ENCODE assay signal across 16 mouse cellular contexts in the genomic region with DNA sequence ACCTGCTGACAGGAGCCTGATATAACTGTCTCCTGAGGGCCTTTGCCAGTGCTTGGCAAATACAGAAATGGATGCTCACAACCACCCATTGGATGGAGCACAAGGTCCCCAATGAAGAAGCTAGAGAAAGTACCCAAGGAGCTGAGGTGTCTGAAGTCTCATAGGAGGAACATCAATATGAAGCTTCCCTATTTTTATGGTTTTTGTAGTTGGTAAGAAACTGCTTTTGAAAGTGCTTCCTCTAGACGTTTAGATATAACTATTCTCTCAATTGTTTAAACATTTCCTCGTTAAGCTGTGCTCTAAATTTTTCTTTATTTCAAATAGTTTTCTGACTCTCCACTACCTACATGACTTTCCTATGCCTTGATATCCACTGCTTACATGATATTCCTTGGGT.
"Had no signal": no experiment of that assay in that cellular context is flagged by ENCODE, and none has a peak within 500 bp of the region (broad histone marks: within the 10 kb centered on the region; RNA-seq: fewer than 3 reads in every experiment).

No protein-coding gene starts in this region.

- H3K36me3 ChIP-seq: liver, embryonic 13.5 days; liver, embryonic 15.5 days; midbrain, embryonic 13.5 days; midbrain, embryonic 15.5 days; neural tube, embryonic 12.5 days; stomach, embryonic 15.5 days had no signal

- DNase-seq: liver, embryonic 13.5 days; liver, postnatal 0 days; lung, embryonic 14.5 days; lung, postnatal 10 days; lung, postnatal 4 days; right cerebral cortex, postnatal 14 days; thymus, adult 18-20 months; thymus, postnatal 14 days; thymus, postnatal 36 days had no signal

- H3K27ac ChIP-seq: liver, embryonic 13.5 days; liver, embryonic 15.5 days; midbrain, embryonic 13.5 days; midbrain, embryonic 15.5 days; neural tube, embryonic 12.5 days; stomach, embryonic 15.5 days; stomach, postnatal 0 days had no signal

- H3K4me3 ChIP-seq: liver, embryonic 13.5 days; liver, embryonic 15.5 days; megakaryocyte, embryonic 14.5 days; midbrain, embryonic 13.5 days; midbrain, embryonic 15.5 days; neural tube, embryonic 12.5 days; stomach, embryonic 15.5 days had no signal

- H3K4me1 ChIP-seq: liver, embryonic 13.5 days; liver, embryonic 15.5 days; megakaryocyte, embryonic 14.5 days; midbrain, embryonic 13.5 days; midbrain, embryonic 15.5 days; neural tube, embryonic 12.5 days; stomach, embryonic 15.5 days had no signal

- ATAC-seq: liver, postnatal 0 days; midbrain, embryonic 13.5 days; midbrain, embryonic 15.5 days had no signal

- H3K27me3 ChIP-seq: liver, embryonic 13.5 days; liver, embryonic 15.5 days; megakaryocyte, embryonic 14.5 days; midbrain, embryonic 13.5 days; midbrain, embryonic 15.5 days; neural tube, embryonic 12.5 days; stomach, embryonic 15.5 days had no signal
